Mouse (Mus musculus) limb, embryonic 11.5 days (tissue): ENCODE data around the gene Kif13a. TPM values are rescaled to one million over a fixed set of nuclear protein-coding genes. Genes with fewer than 3 reads are reported as not detected.

ENCODE experiments used
- ATAC-seq: fragments of 200-750 bp; cut with Nextera tagmentation; 2 replicates; pipeline ENCODE4 v1.8.0; 2017; ENCODE audit warnings: low read depth; ENCODE audit not compliant: insufficient number of reproducible peaks, low FRiP score, low TSS enrichment
- DNase-seq: peaks from one replicate; pipeline ENCODE4 v3.0.0-alpha.2; 2015; ENCODE audit warnings: low spot score
- H3K27ac ChIP-seq: fragments of 300-500 bp; sonication (generic); replicated peaks from 2 replicates; pipeline ENCODE4 v1.5.1; 2014; ENCODE audit warnings: low read depth, mild to moderate bottlenecking, low read length
- H3K27me3 ChIP-seq: fragments of 300-500 bp; sonication (generic); 2 replicates; pipeline ENCODE4 v1.6.1; 2014; ENCODE audit warnings: mild to moderate bottlenecking, low read length, mixed read lengths; ENCODE audit not compliant: control insufficient read depth, insufficient read depth
- H3K36me3 ChIP-seq: fragments of 300-500 bp; sonication (generic); 2 replicates; pipeline ENCODE4 v1.6.1; 2014; ENCODE audit warnings: mild to moderate bottlenecking, low read length, moderate library complexity, mixed read lengths; ENCODE audit not compliant: control insufficient read depth, insufficient read depth
- H3K4me1 ChIP-seq: fragments of 300-500 bp; sonication (generic); 2 replicates; pipeline ENCODE4 v1.6.1; 2014; ENCODE audit warnings: low read length, mixed read lengths; ENCODE audit not compliant: control insufficient read depth, insufficient read depth
- H3K4me2 ChIP-seq: fragments of 300-500 bp; sonication (generic); 2 replicates; pipeline ENCODE4 v1.6.1; 2014; ENCODE audit warnings: low read depth, mild to moderate bottlenecking, moderate library complexity; ENCODE audit not compliant: severe bottlenecking
- H3K4me3 ChIP-seq: fragments of 300-500 bp; sonication (generic); 2 replicates; pipeline ENCODE4 v1.5.1; 2014; ENCODE audit warnings: low read depth, low read length
- H3K9ac ChIP-seq: fragments of 300-500 bp; sonication (generic); 2 replicates; pipeline ENCODE4 v1.6.1; 2014; ENCODE audit warnings: mild to moderate bottlenecking, low read length
- H3K9me3 ChIP-seq: fragments of 300-500 bp; sonication (generic); 2 replicates; pipeline ENCODE4 v1.6.1; 2016; ENCODE audit warnings: low read length; ENCODE audit not compliant: control insufficient read depth
- WGBS: fragments of 180-500 bp; shearing (Covaris S2); extraction: QIAGEN DNeasy Blood & Tissue Kit; methylation state at CpG from one replicate; pipeline ENCODE4 v1.1.7; 2014; 5-methylcytosine and 5-hydroxymethylcytosine counted together
- polyA plus RNA-seq: library from polyadenylated mRNA; unstranded; fragments of >200 nt; fragmentation: Nextera tagmentation; extraction: Ambion mirVana; gene quantifications from 2 replicates; pipeline ENCODE4 v1.2.1, GENCODE M21; 2014

Kif13a gene
- polyA plus RNA-seq, 1 experiment from 2014 or later = 14.2 TPM

- no peak for ATAC-seq
- 93% methylated on average over 9 of the region's 9 CpGs for WGBS
- Histone ChIP-seq H3K4me2 (no peak overlapping the region), H3K36me3 (no peaks in the 10 kb centered on the region; the same call in 1 of the 2 replicates), H3K4me3 (no peak overlapping the region), H3K9ac (no peak overlapping the region), H3K4me1 (no peaks in the 10 kb centered on the region), H3K27ac (no peak overlapping the region), H3K27me3 (no peaks in the 10 kb centered on the region), H3K9me3 (no peaks in the 10 kb centered on the region)
- DNase-seq = no peak
Measured at GRCm38 (mm10) chr13:46763210-46763609, 166.5 kb downstream of the Kif13a start.

- DNase-seq = no peak
Measured at GRCm38 (mm10) chr13:46760921-46761320, 168.7 kb downstream of the Kif13a start.

GRCm38 (mm10) chr13:46759281-46759809, 170.3 kb downstream of the Kif13a start:
- ATAC-seq = no peak

More at GRCm38 (mm10) chr13:46760921-46761320, 168.7 kb downstream of the Kif13a start:
- Histone ChIP-seq H3K4me2 (no peak overlapping the region), H3K27me3 (no peaks in the 10 kb centered on the region), H3K36me3 (no peaks in the 10 kb centered on the region), H3K4me3 (no peak overlapping the region), H3K9me3 (no peaks in the 10 kb centered on the region), H3K27ac (no peak overlapping the region), H3K4me1 (no peaks in the 10 kb centered on the region), H3K9ac (no peak overlapping the region)
- no peak for ATAC-seq
- 54% methylated on average over 6 of the region's 6 CpGs for WGBS

GRCm38 (mm10) chr13:46758627-46759026, 171.0 kb downstream of the Kif13a start:
- no peaks in the 10 kb centered on the region for H3K27me3 ChIP-seq
- no peak overlapping the region for H3K4me2 ChIP-seq
- H3K4me3 ChIP-seq = no peak overlapping the region
- DNase-seq (no peak), ATAC-seq (no peak)
- H3K9ac ChIP-seq = no peak overlapping the region
- H3K36me3 ChIP-seq = no peaks in the 10 kb centered on the region
- H3K4me1 ChIP-seq = no peaks in the 10 kb centered on the region
- no peaks in the 10 kb centered on the region for H3K9me3 ChIP-seq
- H3K27ac ChIP-seq = no peak overlapping the region
- 94% methylated on average over 13 of the region's 13 CpGs for WGBS

More at GRCm38 (mm10) chr13:46759281-46759809, 170.3 kb downstream of the Kif13a start:
- no peak overlapping the region for H3K4me3 ChIP-seq
- no peaks in the 10 kb centered on the region for H3K36me3 ChIP-seq
- H3K9ac ChIP-seq = no peak overlapping the region
- no peak overlapping the region for H3K27ac ChIP-seq
- no peaks in the 10 kb centered on the region for H3K4me1 ChIP-seq
- WGBS = 82% methylated on average over 8 of the region's 8 CpGs
- no peak overlapping the region for H3K4me2 ChIP-seq
- no peaks in the 10 kb centered on the region for H3K9me3 ChIP-seq
- DNase-seq = no peak
- H3K27me3 ChIP-seq = no peaks in the 10 kb centered on the region

- Histone ChIP-seq H3K4me3 (no peak overlapping the region), H3K4me2 (no peak overlapping the region), H3K27me3 (no peaks in the 10 kb centered on the region), H3K9ac (no peak overlapping the region), H3K27ac (no peak overlapping the region), H3K36me3 (no peaks in the 10 kb centered on the region), H3K4me1 (no peaks in the 10 kb centered on the region), H3K9me3 (no peaks in the 10 kb centered on the region)
- ATAC-seq = no peak
- 89% methylated on average over 7 of the region's 7 CpGs for WGBS
- no peak for DNase-seq
Measured at GRCm38 (mm10) chr13:46757946-46758345, 171.7 kb downstream of the Kif13a start.

- 80% methylated on average over 5 of the region's 5 CpGs for WGBS
- H3K36me3 ChIP-seq = peaks cover 3% of the 10 kb centered on the region; the same call in 1 of the 2 replicates
Measured at GRCm38 (mm10) chr13:46753294-46753693, 176.4 kb downstream of the Kif13a start.

GRCm38 (mm10) chr13:46752566-46753229, 177.0 kb downstream of the Kif13a start:
- Histone ChIP-seq H3K4me3 (no peak overlapping the region), H3K36me3 (peaks cover 3% of the 10 kb centered on the region; the same call in 1 of the 2 replicates), H3K9me3 (no peaks in the 10 kb centered on the region), H3K27me3 (no peaks in the 10 kb centered on the region), H3K4me1 (no peaks in the 10 kb centered on the region), H3K27ac (no peak overlapping the region), H3K9ac (no peak overlapping the region), H3K4me2 (no peak overlapping the region)
- DNase-seq (no peak), ATAC-seq (no peak)
- 79% methylated on average over 13 of the region's 13 CpGs for WGBS

More at GRCm38 (mm10) chr13:46753294-46753693, 176.4 kb downstream of the Kif13a start:
- no peak for ATAC-seq
- Histone ChIP-seq H3K4me2 (no peak overlapping the region), H3K9me3 (no peaks in the 10 kb centered on the region), H3K4me1 (no peaks in the 10 kb centered on the region), H3K9ac (no peak overlapping the region), H3K27me3 (no peaks in the 10 kb centered on the region), H3K27ac (no peak overlapping the region), H3K4me3 (no peak overlapping the region)
- DNase-seq = no peak

GRCm38 (mm10) chr13:46748138-46748873, 181.4 kb downstream of the Kif13a start:
- no peak for ATAC-seq
- H3K4me3 ChIP-seq = no peak overlapping the region
- no peaks in the 10 kb centered on the region for H3K4me1 ChIP-seq
- no peak overlapping the region for H3K4me2 ChIP-seq
- DNase-seq = no peak
- no peaks in the 10 kb centered on the region for H3K9me3 ChIP-seq
- peaks cover 3% of the 10 kb centered on the region; the same call in 1 of the 2 replicates for H3K36me3 ChIP-seq
- no peak overlapping the region for H3K9ac ChIP-seq
- H3K27me3 ChIP-seq = no peaks in the 10 kb centered on the region
- H3K27ac ChIP-seq = no peak overlapping the region
- WGBS = 79% methylated on average over 5 of the region's 5 CpGs
